Mouse (Mus musculus): ENCODE results near the gene Gmip. TPM values are rescaled to one million over a fixed set of nuclear protein-coding genes. Genes with fewer than 3 reads are reported as not detected.

Gene Gmip
- total RNA-seq, 2 experiments from 2014 or later, result 3.3 to 5.8 TPM

- peak; percentile 5 for DNase-seq
These were observed 5.1 kb upstream of the Gmip start for GRCm38 (mm10) chr8:69803366-69803765.

- DNase-seq, result peak; percentile 0
These were observed 3.9 kb upstream of the Gmip start for GRCm38 (mm10) chr8:69804537-69804936.

- peak; percentile 4 for DNase-seq
These were observed 3.4 kb upstream of the Gmip start for GRCm38 (mm10) chr8:69805086-69805485.

- DNase-seq, result peak; percentile 5
These were observed 3.0 kb upstream of the Gmip start for GRCm38 (mm10) chr8:69805491-69805890.

- peak; percentile 10 for DNase-seq
These were observed 1.2 kb upstream of the Gmip start for GRCm38 (mm10) chr8:69807236-69807635.

- no peak for DNase-seq
These were observed 455 bp downstream of the Gmip start for GRCm38 (mm10) chr8:69808864-69809403.

GRCm38 (mm10) chr8:69809820-69810219, 1.3 kb downstream of the Gmip start:
- no peak for DNase-seq

- no peak for DNase-seq
These were observed 6.4 kb downstream of the Gmip start for GRCm38 (mm10) chr8:69814881-69815280.

- DNase-seq, result no peak
These were observed 6.9 kb downstream of the Gmip start for GRCm38 (mm10) chr8:69815396-69815795.

- no peak for DNase-seq
These were observed 12.0 kb downstream of the Gmip start for GRCm38 (mm10) chr8:69820466-69820865.

GRCm38 (mm10) chr8:69821971-69822385, 13.5 kb downstream of the Gmip start:
- DNase-seq, result no peak

GRCm38 (mm10) chr8:69822386-69823191, 14.1 kb downstream of the Gmip start, which contains the start of gene Lpar2:
Gene Lpar2, plus strand, starts transcription at chr8:69822429.
- no peak for DNase-seq

- no peak for DNase-seq
These were observed 17.9 kb downstream of the Gmip start for GRCm38 (mm10) chr8:69826371-69826770.

- peak; percentile 66 for DNase-seq
These were observed 23.9 kb downstream of the Gmip start, which contains the start of gene Pbx4 for GRCm38 (mm10) chr8:69832298-69832853. Gene Pbx4, plus strand, starts transcription at chr8:69832491.

- DNase-seq, result no peak
These were observed 28.7 kb downstream of the Gmip start for GRCm38 (mm10) chr8:69837057-69837682.

- no peak for DNase-seq
These were observed 38.9 kb downstream of the Gmip start for GRCm38 (mm10) chr8:69847167-69848065.

GRCm38 (mm10) chr8:69848951-69849350, 40.5 kb downstream of the Gmip start:
- no peak for DNase-seq

- no peak for DNase-seq
These were observed 41.4 kb downstream of the Gmip start for GRCm38 (mm10) chr8:69849899-69850298.

GRCm38 (mm10) chr8:69850926-69851506, 42.5 kb downstream of the Gmip start:
- no peak for DNase-seq

- DNase-seq, result no peak
These were observed 45.4 kb downstream of the Gmip start for GRCm38 (mm10) chr8:69853869-69854268.

- no peak for DNase-seq
These were observed 52.3 kb downstream of the Gmip start for GRCm38 (mm10) chr8:69860807-69861206.

All from gastrocnemius, postnatal 10 days (tissue).